Mouse (Mus musculus) lung, embryonic 14.5 days (tissue): ENCODE measurements at regions not wholly inside any gene's neighbourhood (a gene's known extent, or its start where the extent isn't known, plus 50 kb on each side); places are given as distances from the start of the nearest gene placed in this dataset.

Source experiments
- ATAC-seq: fragments of 200-750 bp; cut with Nextera tagmentation; 2 replicates; pipeline ENCODE4 v1.8.0; 2017; ENCODE audit warnings: mild to moderate bottlenecking, moderate TSS enrichment, moderate library complexity; ENCODE audit not compliant: insufficient read depth
- DNase-seq: peaks from one replicate; pipeline ENCODE4 v3.0.0-alpha.2; 2015
- H3K27ac ChIP-seq: fragments of 300-500 bp; sonication (generic); 2 replicates; pipeline ENCODE4 v1.5.1; 2014; ENCODE audit warnings: low read depth, mild to moderate bottlenecking, moderate library complexity
- H3K27me3 ChIP-seq: fragments of 300-500 bp; sonication (generic); 2 replicates; pipeline ENCODE4 v1.6.1; 2014; ENCODE audit warnings: low read length, control low read depth; ENCODE audit not compliant: insufficient read depth
- H3K36me3 ChIP-seq: fragments of 300-500 bp; sonication (generic); 2 replicates; pipeline ENCODE4 v1.6.1; 2014; ENCODE audit warnings: control low read depth; ENCODE audit not compliant: insufficient read depth
- H3K4me1 ChIP-seq: fragments of 300-500 bp; sonication (generic); 2 replicates; pipeline ENCODE4 v1.6.1; 2014; ENCODE audit warnings: antibody characterized with exemption, control low read depth; ENCODE audit not compliant: insufficient read depth
- H3K4me2 ChIP-seq: fragments of 300-500 bp; sonication (generic); 2 replicates; pipeline ENCODE4 v1.6.1; 2014; ENCODE audit warnings: mild to moderate bottlenecking
- H3K4me3 ChIP-seq: fragments of 300-500 bp; sonication (generic); 2 replicates; pipeline ENCODE4 v1.5.1; 2014; ENCODE audit warnings: low read depth, low read length
- H3K9ac ChIP-seq: fragments of 300-500 bp; sonication (generic); 2 replicates; pipeline ENCODE4 v1.6.1; 2014
- H3K9me3 ChIP-seq: fragments of 300-500 bp; sonication (generic); 2 replicates; pipeline ENCODE4 v1.6.1; 2016; ENCODE audit warnings: low read depth, low read length, control low read depth
- CTCF ChIP-seq: IDR thresholded peaks from 2 replicates; pipeline ENCODE4 v1.5.1; 2016; ENCODE audit warnings: antibody characterized with exemption, low read depth
- WGBS: fragments of 180-500 bp; shearing (Covaris S2); extraction: QIAGEN DNeasy Blood & Tissue Kit; methylation state at CpG from one replicate; pipeline ENCODE4 v1.1.7; 2014; 5-methylcytosine and 5-hydroxymethylcytosine counted together

DNA sequence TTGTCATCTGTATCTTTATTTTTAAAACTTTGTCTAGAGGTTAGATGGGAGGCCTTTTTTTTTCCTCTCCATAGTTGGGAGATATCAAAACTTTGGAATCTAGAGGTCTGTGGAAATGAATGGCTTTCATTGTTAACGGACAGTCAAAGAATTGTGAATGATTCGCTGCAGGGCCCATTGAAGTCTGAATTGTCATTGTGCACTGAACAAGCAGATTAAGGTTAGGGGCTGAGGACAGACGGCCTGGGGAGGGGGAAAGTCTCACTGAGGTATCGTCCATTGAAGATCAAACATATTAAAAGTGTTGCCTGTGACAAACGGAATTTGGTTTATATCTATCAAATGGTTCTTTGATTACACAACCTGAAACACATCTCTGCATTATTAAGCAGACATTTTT, 142.3 kb downstream of the Tmem26 start:
- Histone ChIP-seq H3K36me3 (no peaks in the 10 kb centered on the region), H3K4me1 (no peaks in the 10 kb centered on the region), H3K9me3 (no peaks in the 10 kb centered on the region), H3K4me3 (no peak overlapping the region), H3K27ac (no peak overlapping the region), H3K9ac (no peak overlapping the region), H3K4me2 (no peak overlapping the region), H3K27me3 (no peaks in the 10 kb centered on the region)
- no peak for TF ChIP-seq CTCF
- WGBS = 57% methylated on average over 5 of the region's 5 CpGs
- DNase-seq (no peak), ATAC-seq (no peak)

GRCm38 (mm10) chr10:68867361-68867760, 143.9 kb downstream of the Tmem26 start:
- H3K4me3 ChIP-seq = no peak overlapping the region
- 91% methylated on average over 1 of the region's 1 CpGs for WGBS
- H3K4me1 ChIP-seq = no peaks in the 10 kb centered on the region
- TF ChIP-seq CTCF = no peak
- no peak overlapping the region for H3K27ac ChIP-seq
- H3K9me3 ChIP-seq = no peaks in the 10 kb centered on the region
- ATAC-seq (no peak), DNase-seq (no peak)
- H3K4me2 ChIP-seq = no peak overlapping the region
- no peaks in the 10 kb centered on the region for H3K36me3 ChIP-seq
- no peak overlapping the region for H3K9ac ChIP-seq
- H3K27me3 ChIP-seq = no peaks in the 10 kb centered on the region

DNA sequence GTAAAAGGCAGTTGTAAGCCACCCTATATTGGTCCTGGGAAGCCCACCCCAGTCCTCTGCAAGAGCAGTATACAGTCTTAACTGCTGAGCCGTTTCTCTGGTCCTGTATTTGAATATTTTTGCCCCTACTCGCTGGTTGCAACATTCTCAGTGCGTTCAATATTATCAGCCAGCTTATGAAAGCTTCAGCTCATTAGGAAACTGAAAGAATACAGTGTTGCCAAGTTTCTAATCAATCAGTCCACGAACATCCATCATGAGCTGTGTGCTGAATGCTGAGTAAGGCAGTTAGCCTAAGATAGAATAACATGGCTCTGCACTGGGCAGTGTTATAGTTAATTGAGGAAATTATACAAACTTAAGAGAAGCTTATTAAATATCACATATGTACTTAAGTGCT, 148.7 kb downstream of the Tmem26 start:
- WGBS = 54% methylated on average over 4 of the region's 4 CpGs
- H3K36me3 ChIP-seq = no peaks in the 10 kb centered on the region
- H3K9ac ChIP-seq = no peak overlapping the region
- TF ChIP-seq CTCF = no peak
- no peak overlapping the region for H3K4me3 ChIP-seq
- H3K27ac ChIP-seq = no peak overlapping the region
- peak; percentile 32 for DNase-seq
- no peaks in the 10 kb centered on the region for H3K4me1 ChIP-seq
- no peaks in the 10 kb centered on the region for H3K9me3 ChIP-seq
- H3K4me2 ChIP-seq = no peak overlapping the region
- ATAC-seq = no peak
- H3K27me3 ChIP-seq = no peaks in the 10 kb centered on the region

GRCm38 (mm10) chr10:68875641-68876040, 152.2 kb downstream of the Tmem26 start:
- 71% methylated on average over 5 of the region's 5 CpGs for WGBS
- TF ChIP-seq CTCF = no peak
- DNase-seq (no peak), ATAC-seq (no peak)
- no peak overlapping the region for H3K4me3 ChIP-seq
- no peak overlapping the region for H3K9ac ChIP-seq
- no peak overlapping the region for H3K4me2 ChIP-seq
- no peak overlapping the region for H3K27ac ChIP-seq
- H3K9me3 ChIP-seq = no peaks in the 10 kb centered on the region
- no peaks in the 10 kb centered on the region for H3K36me3 ChIP-seq
- H3K27me3 ChIP-seq = no peaks in the 10 kb centered on the region
- H3K4me1 ChIP-seq = no peaks in the 10 kb centered on the region

GRCm38 (mm10) chr10:68893100-68893841, 169.8 kb downstream of the Tmem26 start:
- peak overlapping the region; percentile 38; the same call in 1 of the 2 replicates for H3K27ac ChIP-seq
- H3K9me3 ChIP-seq = no peaks in the 10 kb centered on the region
- no peaks in the 10 kb centered on the region for H3K36me3 ChIP-seq
- no peaks in the 10 kb centered on the region for H3K27me3 ChIP-seq
- ATAC-seq (peak; percentile 31; the same call in 1 of the 2 replicates), DNase-seq (peak; percentile 26)
- no peak overlapping the region for H3K9ac ChIP-seq
- no peak overlapping the region for H3K4me3 ChIP-seq
- H3K4me2 ChIP-seq = no peak overlapping the region
- WGBS = 44% methylated on average over 8 of the region's 8 CpGs
- peaks cover 5% of the 10 kb centered on the region; the same call in 1 of the 2 replicates for H3K4me1 ChIP-seq
- no peak for TF ChIP-seq CTCF

- WGBS = 84% methylated on average over 6 of the region's 6 CpGs
- ATAC-seq (no peak), DNase-seq (no peak)
Measured at GRCm38 (mm10) chr10:68894121-68894520, 170.7 kb downstream of the Tmem26 start.

GRCm38 (mm10) chr10:68897524-68897923, 174.1 kb downstream of the Tmem26 start:
- Histone ChIP-seq H3K4me3 (no peak overlapping the region), H3K9ac (no peak overlapping the region), H3K4me1 (peaks cover 5% of the 10 kb centered on the region; the same call in 1 of the 2 replicates), H3K9me3 (no peaks in the 10 kb centered on the region), H3K27me3 (no peaks in the 10 kb centered on the region), H3K4me2 (no peak overlapping the region), H3K36me3 (no peaks in the 10 kb centered on the region), H3K27ac (no peak overlapping the region)
- TF ChIP-seq CTCF = no peak
- ATAC-seq (no peak), DNase-seq (peak; percentile 39)
- 40% methylated on average over 3 of the region's 3 CpGs for WGBS

More at GRCm38 (mm10) chr10:68894121-68894520, 170.7 kb downstream of the Tmem26 start:
- H3K4me3 ChIP-seq = no peak overlapping the region
- no peak overlapping the region for H3K9ac ChIP-seq
- no peak overlapping the region for H3K4me2 ChIP-seq
- H3K4me1 ChIP-seq = peaks cover 5% of the 10 kb centered on the region; the same call in 1 of the 2 replicates
- no peak for TF ChIP-seq CTCF
- no peaks in the 10 kb centered on the region for H3K27me3 ChIP-seq
- H3K36me3 ChIP-seq = no peaks in the 10 kb centered on the region
- H3K9me3 ChIP-seq = no peaks in the 10 kb centered on the region
- H3K27ac ChIP-seq = no peak overlapping the region
